Mouse (Mus musculus) lung, postnatal 0 days (tissue): Measurements from ENCODE around the gene Nuak1.

Source experiments
- CTCF ChIP-seq: IDR thresholded peaks from 2 replicates; pipeline ENCODE4 v1.5.1; 2016; ENCODE audit warnings: antibody characterized with exemption, mild to moderate bottlenecking
- EP300 ChIP-seq: IDR thresholded peaks from 2 replicates; pipeline ENCODE4 v1.6.1; 2016; ENCODE audit warnings: antibody characterized with exemption, mild to moderate bottlenecking, control low read depth

GRCm38 (mm10) chr10:84365166-84365865, 75.1 kb downstream of the Nuak1 start:
- TF ChIP-seq CTCF (no peak), EP300 (peak; percentile 61)
